Mouse (Mus musculus) adrenal gland, postnatal 4 days (tissue): ENCODE results near the gene Il5. TPM values are rescaled to one million over a fixed set of nuclear protein-coding genes. Genes with fewer than 3 reads are reported as not detected.

Experiments used
- DNase-seq, 2 experiments: peaks; one replicate each; pipeline ENCODE4 v3.0.0; 2021 to 2022; ENCODE audit warnings: low spot score in 2 of 2, mixed read lengths in 2 of 2
- microRNA-seq: library from miRNA; unstranded; fragments of <30 nt; microRNA quantifications from one replicate; pipeline ENCODE4 v1.2.0, GENCODE M21; 2021
- total RNA-seq, 2 experiments: library from RNA; stranded (reverse); gene quantifications; 2 replicates each; pipeline ENCODE4 v1.2.3; 2021

The Il5 gene
- total RNA-seq, 2 experiments from 2014 or later, result not detected

- DNase-seq, result peak; percentile 59 to 60
Measured at GRCm38 (mm10) chr11:53770125-53770791, 49.7 kb downstream of the Il5 start.

DNA sequence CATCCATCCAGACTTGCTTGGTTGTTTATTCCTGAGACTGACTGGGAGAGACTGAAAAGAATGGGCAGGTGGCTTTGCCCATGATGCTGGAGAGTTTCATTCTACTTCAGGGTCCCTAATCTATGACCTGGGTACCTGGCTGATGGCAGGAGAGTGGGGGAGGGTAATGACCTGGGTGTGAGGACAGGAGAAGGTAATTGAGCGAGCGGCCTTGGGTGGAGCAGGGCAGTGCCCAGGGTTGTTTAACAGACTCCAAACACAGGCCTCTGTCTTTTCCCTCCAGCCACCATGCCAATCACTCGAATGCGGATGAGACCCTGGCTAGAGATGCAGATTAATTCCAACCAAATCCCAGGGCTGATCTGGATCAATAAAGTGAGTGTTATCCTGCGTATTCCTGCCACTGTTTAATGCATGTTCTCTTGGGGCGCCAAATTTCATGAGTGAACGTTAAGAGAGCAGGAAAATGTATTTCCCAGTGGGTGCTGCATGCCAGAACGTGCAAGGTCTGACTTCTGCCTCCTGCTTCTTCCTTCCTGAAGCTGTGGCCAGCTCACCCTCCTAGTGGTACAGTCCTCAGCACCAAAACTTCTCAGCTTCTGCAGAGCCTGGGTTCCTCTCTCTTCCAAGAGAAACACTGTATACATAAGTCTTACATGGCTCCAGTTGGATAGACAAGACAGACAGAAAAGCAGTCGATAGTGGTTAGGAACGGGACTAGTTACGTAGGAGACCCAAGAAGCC, 50.6 kb downstream of the Il5 start:
- no peak for DNase-seq

DNA sequence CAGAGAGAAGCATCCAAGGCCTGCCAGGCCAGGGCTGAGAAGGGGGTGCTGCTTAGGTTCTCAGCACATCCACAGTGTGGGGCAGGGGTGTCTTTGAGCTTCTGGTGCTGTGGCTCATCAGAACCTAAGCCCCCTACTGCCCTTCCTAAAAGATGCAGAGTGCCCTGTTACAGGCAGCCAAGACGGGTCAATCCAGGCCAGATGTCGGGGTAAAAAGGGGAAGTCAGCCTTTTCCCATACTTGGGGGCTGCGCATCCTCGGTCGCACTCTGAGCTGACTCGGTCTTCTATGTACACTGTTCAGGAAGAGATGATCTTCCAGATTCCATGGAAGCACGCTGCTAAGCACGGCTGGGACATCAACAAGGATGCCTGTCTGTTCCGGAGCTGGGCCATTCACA, 51.9 kb downstream of the Il5 start:
- DNase-seq, result no peak

DNA sequence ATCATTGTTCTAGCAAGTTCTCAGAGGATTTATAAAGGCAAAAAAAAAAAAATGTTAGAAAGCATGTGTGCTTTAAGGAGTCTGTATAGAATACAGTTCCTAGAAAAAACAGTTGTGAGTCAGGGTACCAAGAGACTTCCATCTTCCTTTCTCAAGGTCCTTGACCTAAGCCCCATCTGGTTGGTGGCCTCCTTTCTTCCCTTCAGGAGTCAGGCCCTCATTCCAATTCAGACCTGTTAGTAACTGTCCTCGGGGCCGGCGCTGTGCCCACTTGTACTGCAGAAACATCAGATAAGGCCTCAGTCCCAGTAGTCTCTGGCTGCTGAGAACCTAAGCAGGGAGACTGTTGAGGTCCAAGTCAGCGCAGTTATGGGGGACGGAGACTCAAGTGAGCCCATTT, 52.5 kb downstream of the Il5 start, which contains the start of gene Gm17334:
Gene Gm17334, minus strand, starts transcription at position 101 of the 400 bp plus-strand sequence.
- no peak for DNase-seq

DNA sequence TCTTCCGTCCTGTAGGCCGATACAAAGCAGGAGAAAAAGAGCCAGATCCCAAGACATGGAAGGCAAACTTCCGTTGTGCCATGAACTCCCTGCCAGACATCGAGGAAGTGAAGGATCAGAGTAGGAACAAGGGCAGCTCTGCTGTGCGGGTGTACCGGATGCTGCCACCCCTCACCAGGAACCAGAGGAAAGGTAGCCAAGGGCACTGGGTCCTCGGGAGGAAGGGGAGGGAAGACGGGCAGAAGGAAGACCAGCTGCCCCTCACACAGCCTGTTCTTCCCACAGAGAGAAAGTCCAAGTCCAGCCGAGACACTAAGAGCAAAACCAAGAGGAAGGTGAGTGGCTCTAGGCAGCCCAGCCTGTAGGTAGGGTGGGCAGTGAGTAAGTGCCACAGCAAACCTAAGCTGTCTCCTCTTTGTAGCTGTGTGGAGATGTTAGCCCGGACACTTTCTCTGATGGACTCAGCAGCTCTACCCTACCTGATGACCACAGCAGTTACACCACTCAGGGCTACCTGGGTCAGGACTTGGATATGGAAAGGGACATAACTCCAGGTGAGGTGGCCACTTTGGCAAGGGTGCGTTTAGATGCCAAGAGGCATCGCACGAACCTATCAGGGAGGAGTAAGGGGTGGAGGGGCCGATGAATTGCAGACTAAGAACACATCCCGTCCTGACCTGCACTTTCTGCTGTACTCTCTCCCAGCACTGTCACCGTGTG, 53.2 kb downstream of the Il5 start:
- no peak for DNase-seq

Small RNAs within 50 kb of the gene (microRNA-seq; reads per million reads assigned to microRNA genes)
- gene Mir7671, result not detected

Other genes starting within 250 kb of the Il5 start
- not detected for gene Gm9945, start 240.6 kb upstream of the Il5 start, total RNA-seq
- gene Sowaha, start 240.5 kb upstream of the Il5 start, total RNA-seq, result 1 to 10 TPM; 1.7 to 2.2 TPM
- 10 to 100 TPM; 60.4 to 65.7 TPM for gene Sept8, start 201.5 kb upstream of the Il5 start, total RNA-seq
- gene Kif3a, start 153.4 kb upstream of the Il5 start, total RNA-seq, result 10 to 100 TPM; 27.5 to 30.1 TPM
- gene Il4, start 102.1 kb upstream of the Il5 start, total RNA-seq, result not detected
- gene Il13, start 86.1 kb upstream of the Il5 start, total RNA-seq, result not detected
- 10 to 100 TPM; 21.5 to 24.4 TPM for gene Rad50, start 13.5 kb upstream of the Il5 start, total RNA-seq
- gene Irf1, start 49.2 kb downstream of the Il5 start, total RNA-seq, result 10 to 100 TPM; 33.6 to 40.2 TPM
- gene Gm17334, start 52.4 kb downstream of the Il5 start, total RNA-seq, result 1 to 10 TPM in 1 of 2 experiments, under 1 TPM in 1; 0.82 to 1.1 TPM
- 10 to 100 TPM in 1 of 2 experiments, 1 to 10 TPM in 1; 7.9 to 10.6 TPM for gene Gm12216, start 138.5 kb downstream of the Il5 start, total RNA-seq
- gene Slc22a5, start 170.9 kb downstream of the Il5 start, total RNA-seq, result 10 to 100 TPM; 22.0 to 31.1 TPM